ENCODE assay signal across 8 mouse cellular contexts in genomic region chr17:35002153-35002865, GRCm38 (mm10). TPM values are rescaled to one million over a fixed set of nuclear protein-coding genes. Genes with fewer than 3 reads are reported as not detected.
DNase-seq lines count a peak whose midpoint lies in the region; ATAC-seq and TF ChIP-seq lines count a peak whose summit lies in the region.

No protein-coding gene starts in this region.

- TF ChIP-seq EP300 in heart, postnatal 0 days (IDR thresholded peaks at IDR 0.05; ENCODE audit: low read depth) = no peak

- H3K4me2 ChIP-seq in heart, postnatal 0 days (ENCODE audit: low read depth, low read length) = peak overlapping the region; percentile 98

- no peaks in the 10 kb centered on the region for H3K9me3 ChIP-seq in heart, postnatal 0 days (replicated peaks; ENCODE audit: control insufficient read depth, low read length)

- 10% methylated on average over 12 of the region's 12 CpGs for whole genome bisulfite sequencing in lung, adult 2 months
- 9% methylated on average over 12 of the region's 12 CpGs for WGBS in heart, postnatal 0 days

- H3K9ac ChIP-seq in heart, postnatal 0 days (replicated peaks; ENCODE audit: low read depth, low read length) = peak overlapping the region; percentile 88

- no peak for TF ChIP-seq CTCF in lung, adult 2 months (IDR thresholded peaks at IDR 0.05; ENCODE audit: insufficient read depth, low read length)
- TF ChIP-seq CTCF in heart, postnatal 0 days (IDR thresholded peaks at IDR 0.05; ENCODE audit: low read depth) = no peak

- peak overlapping the region; percentile 78 for H3K4me3 ChIP-seq in lung, adult 2 months (replicated peaks; ENCODE audit: extremely low read depth, low read depth, low read length)
- peak overlapping the region; percentile 97 for H3K4me3 ChIP-seq in heart, postnatal 0 days (ENCODE audit: low read depth, low read length)

- H3K36me3 ChIP-seq in heart, postnatal 0 days (replicated peaks; ENCODE audit: control insufficient read depth, insufficient read depth, low read length) = peaks cover 36% of the 10 kb centered on the region

- H3K27ac ChIP-seq in heart, postnatal 0 days (ENCODE audit: low read depth) = peak overlapping the region; percentile 99

- no peak for DNase-seq in lung, adult 2 months
- no peak for DNase-seq in lung, postnatal 25 days (ENCODE audit: low spot score)
- peak; percentile 48 for DNase-seq in brain, adult 2 months (ENCODE audit: low read depth, low spot score)
- peak; percentile 36 for DNase-seq in heart, postnatal 0 days (ENCODE audit: low spot score)
- no peak for DNase-seq in layer of hippocampus, postnatal 14 days (ENCODE audit: low spot score in 2 of 2)
- no peak for DNase-seq in T-cell, adult 2 months (ENCODE audit: low spot score)
- no peak for DNase-seq in urinary bladder, postnatal 14 days (ENCODE audit: low spot score)

- TF ChIP-seq POLR2A in lung, adult 2 months (IDR thresholded peaks at IDR 0.05; ENCODE audit: borderline replicate concordance, extremely low read depth, low read depth, low read length) = no peak

- no peak for ATAC-seq in heart, postnatal 0 days (ENCODE audit: insufficient read depth, low read depth)
- ATAC-seq in megakaryocyte progenitor cell, adult 5-6 weeks (replicated peaks; ENCODE audit: poor library complexity) = peak; percentile 42

- no peaks in the 10 kb centered on the region for H3K27me3 ChIP-seq in heart, postnatal 0 days (ENCODE audit: control insufficient read depth, insufficient read depth, low read length)

- peaks cover 8% of the 10 kb centered on the region for H3K4me1 ChIP-seq in lung, adult 2 months (ENCODE audit: control insufficient read depth, insufficient read depth, low read length)
- H3K4me1 ChIP-seq in heart, postnatal 0 days (ENCODE audit: control insufficient read depth, insufficient read depth) = peaks cover 29% of the 10 kb centered on the region

RNA-seq across cellular contexts. Expression of gene Vars, which starts 1.5 kb away (rescaled TPM):
- polyA plus RNA-seq in lung, adult 2 months (2012; rRNA removed) = 119 and 159 TPM in 2 replicates
- total RNA-seq in heart, postnatal 0 days (2014; rRNA removed; ENCODE audit: low replicate concordance) = 61.5 and 92.0 TPM in 2 replicates
- polyA plus RNA-seq in heart, postnatal 0 days (2015; fragmentation: Nextera tagmentation; extraction: Ambion mirVana) = 20.4 and 21.7 TPM in 2 replicates
- total RNA-seq in megakaryocyte progenitor cell, adult 5-6 weeks (2015) = 60.5 and 77.5 TPM in 2 replicates
- total RNA-seq in megakaryocyte progenitor cell, adult 5-6 weeks (2017) = 239 and 292 TPM in 2 replicates
- total RNA-seq in layer of hippocampus, postnatal 14 days (2021) = 10 to 100 TPM; 52.9 to 55.9 TPM

RNA-seq across cellular contexts. Expression of gene Vwa7, which starts 14.1 kb away (rescaled TPM):
- polyA plus RNA-seq in lung, adult 2 months (2012; rRNA removed) = 4.0 and 4.2 TPM in 2 replicates
- 0.77 and 0.92 TPM in 2 replicates for total RNA-seq in heart, postnatal 0 days (2014; rRNA removed; ENCODE audit: low replicate concordance)
- polyA plus RNA-seq in heart, postnatal 0 days (2015; fragmentation: Nextera tagmentation; extraction: Ambion mirVana) = 0.43 and 0.63 TPM in 2 replicates
- not detected in 2 replicates for total RNA-seq in megakaryocyte progenitor cell, adult 5-6 weeks (2015)
- 0.17 TPM in 1 of 2 replicates, not detected in the other for total RNA-seq in megakaryocyte progenitor cell, adult 5-6 weeks (2017)
- total RNA-seq in layer of hippocampus, postnatal 14 days (2021) = under 1 TPM; 0.14 to 0.21 TPM

RNA-seq across cellular contexts. Expression of gene Lsm2, which starts 20.6 kb away (rescaled TPM):
- 42.3 and 51.6 TPM in 2 replicates for polyA plus RNA-seq in lung, adult 2 months (2012; rRNA removed)
- total RNA-seq in heart, postnatal 0 days (2014; rRNA removed; ENCODE audit: low replicate concordance) = 23.1 and 43.3 TPM in 2 replicates
- 63.5 and 64.2 TPM in 2 replicates for polyA plus RNA-seq in heart, postnatal 0 days (2015; fragmentation: Nextera tagmentation; extraction: Ambion mirVana)
- total RNA-seq in megakaryocyte progenitor cell, adult 5-6 weeks (2015) = 187 and 253 TPM in 2 replicates
- 71.7 and 78.0 TPM in 2 replicates for total RNA-seq in megakaryocyte progenitor cell, adult 5-6 weeks (2017)
- total RNA-seq in layer of hippocampus, postnatal 14 days (2021) = 10 to 100 TPM; 19.4 to 25.0 TPM

RNA-seq across cellular contexts. Expression of gene Sapcd1, which starts 25.5 kb away (rescaled TPM):
- polyA plus RNA-seq in lung, adult 2 months (2012; rRNA removed) = 2.1 and 2.8 TPM in 2 replicates
- total RNA-seq in heart, postnatal 0 days (2014; rRNA removed; ENCODE audit: low replicate concordance) = 2.1 and 9.6 TPM in 2 replicates
- polyA plus RNA-seq in heart, postnatal 0 days (2015; fragmentation: Nextera tagmentation; extraction: Ambion mirVana) = 0.77 and 1.2 TPM in 2 replicates
- 0.93 and 1.9 TPM in 2 replicates for total RNA-seq in megakaryocyte progenitor cell, adult 5-6 weeks (2015)
- 1.5 TPM in 1 of 2 replicates, not detected in the other for total RNA-seq in megakaryocyte progenitor cell, adult 5-6 weeks (2017)
- 1 to 10 TPM; 1.8 to 2.6 TPM for total RNA-seq in layer of hippocampus, postnatal 14 days (2021)

RNA-seq across cellular contexts. Expression of gene Hspa1l, which starts 29.8 kb away (rescaled TPM):
- polyA plus RNA-seq in lung, adult 2 months (2012; rRNA removed) = 0.81 and 1.3 TPM in 2 replicates
- 3.3 and 5.1 TPM in 2 replicates for total RNA-seq in heart, postnatal 0 days (2014; rRNA removed; ENCODE audit: low replicate concordance)
- 1.6 and 1.8 TPM in 2 replicates for polyA plus RNA-seq in heart, postnatal 0 days (2015; fragmentation: Nextera tagmentation; extraction: Ambion mirVana)
- total RNA-seq in megakaryocyte progenitor cell, adult 5-6 weeks (2015) = not detected in 2 replicates
- total RNA-seq in megakaryocyte progenitor cell, adult 5-6 weeks (2017) = not detected in 2 replicates
- total RNA-seq in layer of hippocampus, postnatal 14 days (2021) = under 1 TPM; 0.38 to 0.44 TPM

Comparison
In these comparisons a context has a peak if more than half of its experiments do, and no peak if none do; other contexts are left out.
1. DNase-seq: peak in brain, adult 2 months (single experiment) and heart, postnatal 0 days (single experiment); none in lung, adult 2 months (single experiment), lung, postnatal 25 days (single experiment), layer of hippocampus, postnatal 14 days (0 of 2), T-cell, adult 2 months (single experiment) and urinary bladder, postnatal 14 days (single experiment).